Mouse (Mus musculus) small intestine, adult 2 months (tissue): Measurements from ENCODE around the gene Gm12216. TPM values are rescaled to one million over a fixed set of nuclear protein-coding genes. Genes with fewer than 3 reads are reported as not detected.

Experiments
- H3K27ac ChIP-seq: fragments of 200-500 bp; 2 replicates; pipeline ENCODE4 v1.5.1; 2012; ENCODE audit warnings: low read depth, low read length, control low read depth, inconsistent platforms; ENCODE audit not compliant: insufficient read depth
- H3K27me3 ChIP-seq: fragments of 200-500 bp; 2 replicates; pipeline ENCODE4 v1.6.1; 2012; ENCODE audit warnings: mild to moderate bottlenecking, moderate library complexity, low read length, inconsistent platforms; ENCODE audit not compliant: control insufficient read depth, insufficient read depth
- H3K36me3 ChIP-seq: fragments of 200-500 bp; 2 replicates; pipeline ENCODE4 v1.6.1; 2012; ENCODE audit warnings: mild to moderate bottlenecking, low read length, control low read depth, inconsistent platforms; ENCODE audit not compliant: control insufficient read depth, insufficient read depth
- H3K4me1 ChIP-seq: fragments of 200-500 bp; 2 replicates; pipeline ENCODE4 v1.6.1; 2012; ENCODE audit warnings: low read length, inconsistent platforms, mixed read lengths; ENCODE audit not compliant: control insufficient read depth, insufficient read depth, insufficient read length
- H3K4me3 ChIP-seq: fragments of 200-500 bp; 2 replicates; pipeline ENCODE4 v1.5.1; 2012; ENCODE audit warnings: low read depth, mild to moderate bottlenecking, control low read depth, inconsistent platforms, low read length, moderate library complexity
- CTCF ChIP-seq: fragments of 200-500 bp; IDR thresholded peaks from 2 replicates; pipeline ENCODE4 v1.5.1; 2012; ENCODE audit warnings: low read depth, mild to moderate bottlenecking, control low read depth, inconsistent platforms, low read length, moderate library complexity, mixed read lengths; ENCODE audit not compliant: insufficient replicate concordance, insufficient read length; ENCODE audit errors: extremely low read depth
- POLR2A ChIP-seq: fragments of 200-500 bp; IDR thresholded peaks from 2 replicates; pipeline ENCODE4 v1.6.1; 2012; ENCODE audit warnings: low read depth, mild to moderate bottlenecking, control low read depth, inconsistent platforms, low read length, moderate library complexity
- WGBS: fragments of 180-500 bp; shearing (Covaris S2); methylation state at CpG from one replicate; pipeline ENCODE4 v1.1.7; 2018; 5-methylcytosine and 5-hydroxymethylcytosine counted together
- polyA plus RNA-seq: library from polyadenylated mRNA; depleted of rRNA; stranded (reverse); fragments of >200 nt; gene quantifications from 2 replicates; pipeline ENCODE4 v1.2.3, GENCODE M21; 2012

Gene Gm12216
- polyA plus RNA-seq, 1 experiment: 12.4 TPM

DNA sequence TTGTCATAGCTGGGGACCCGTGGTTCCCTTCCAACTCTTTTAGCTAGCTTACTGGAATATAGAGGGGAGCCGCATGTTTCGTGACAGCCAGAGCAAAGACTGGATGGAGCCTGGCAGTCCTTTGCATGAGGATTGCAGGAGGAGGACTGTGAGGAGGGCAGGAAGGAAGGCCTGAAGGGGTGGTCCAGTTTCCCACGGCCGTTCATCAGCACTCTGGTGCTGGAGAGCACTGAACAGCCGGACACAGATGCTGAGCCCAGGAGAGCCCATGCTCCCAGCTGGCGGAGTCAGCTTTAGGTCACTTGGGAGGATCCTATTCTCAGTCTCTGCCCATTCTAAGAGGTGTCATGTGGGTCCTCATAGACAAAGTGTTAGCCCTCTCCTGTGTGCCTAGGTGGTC is 77.1 kb downstream of the Gm12216 start:
- no peak overlapping the region for H3K4me3 ChIP-seq
- no peak for TF ChIP-seq CTCF
- TF ChIP-seq POLR2A: no peak
- peaks cover 34% of the 10 kb centered on the region; the same call in 1 of the 2 replicates for H3K4me1 ChIP-seq
- 79% methylated on average over 7 of the region's 7 CpGs for WGBS
- H3K27ac ChIP-seq: peak overlapping the region; percentile 45
- H3K27me3 ChIP-seq: no peaks in the 10 kb centered on the region
- H3K36me3 ChIP-seq: peaks cover 31% of the 10 kb centered on the region

DNA sequence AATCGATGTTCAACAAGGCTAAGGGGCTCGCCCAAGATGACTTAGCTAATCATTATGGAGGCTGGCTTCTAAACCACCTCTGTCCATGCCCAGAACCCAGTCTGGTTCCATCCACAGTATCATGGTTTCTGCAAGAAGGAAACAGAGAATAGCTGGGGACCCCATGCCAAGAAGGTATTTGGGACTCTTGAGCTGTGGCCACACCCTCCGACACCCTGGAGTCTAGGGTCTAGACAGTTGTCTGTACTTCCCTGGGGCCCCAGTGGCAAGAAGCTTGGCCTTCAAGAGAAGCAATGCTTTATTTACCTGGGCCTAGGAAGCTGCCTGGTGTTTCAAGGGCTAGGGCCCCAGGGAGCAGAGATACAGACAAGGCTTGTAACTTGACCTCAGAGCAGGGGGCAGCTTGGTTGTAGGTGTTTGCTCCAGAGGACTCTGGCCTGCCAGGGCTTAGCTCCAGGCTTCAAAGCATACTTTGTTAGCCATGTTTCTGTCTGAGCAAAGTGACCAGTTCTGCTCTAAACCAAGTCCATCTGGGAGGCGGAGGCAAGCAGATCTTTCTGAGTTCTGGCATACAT is 77.8 kb downstream of the Gm12216 start:
- no peaks in the 10 kb centered on the region for H3K27me3 ChIP-seq
- H3K4me3 ChIP-seq: no peak overlapping the region
- peaks cover 38% of the 10 kb centered on the region for H3K36me3 ChIP-seq
- H3K27ac ChIP-seq: peak overlapping the region; percentile 45
- TF ChIP-seq CTCF (no peak), POLR2A (no peak)
- H3K4me1 ChIP-seq: peaks cover 34% of the 10 kb centered on the region; the same call in 1 of the 2 replicates
- WGBS: 79% methylated on average over 4 of the region's 4 CpGs

DNA sequence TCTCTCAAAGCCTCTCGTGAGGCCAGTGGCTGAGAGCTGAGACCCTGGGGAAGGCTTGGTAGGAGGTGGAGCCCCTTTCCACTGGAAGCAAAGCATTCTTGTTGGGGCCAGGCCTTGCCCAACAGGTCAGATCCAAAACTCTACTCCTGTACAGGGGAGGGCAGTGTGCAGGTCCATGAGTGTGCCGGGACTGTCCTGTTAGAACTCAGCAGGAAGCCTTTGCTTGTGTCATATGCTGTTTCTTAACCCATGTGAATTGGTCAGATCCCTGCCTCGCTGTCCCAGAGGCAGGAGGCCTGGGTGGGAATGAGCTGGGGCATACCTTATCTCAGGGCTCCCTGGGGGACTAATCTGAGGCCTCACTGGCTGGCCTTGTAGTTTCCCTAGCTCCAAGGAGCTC is 78.8 kb downstream of the Gm12216 start:
- peaks cover 48% of the 10 kb centered on the region for H3K36me3 ChIP-seq
- TF ChIP-seq CTCF (no peak), POLR2A (no peak)
- H3K4me1 ChIP-seq: peaks cover 36% of the 10 kb centered on the region; the same call in 1 of the 2 replicates
- no peak overlapping the region for H3K4me3 ChIP-seq
- 68% methylated on average over 3 of the region's 3 CpGs for WGBS
- H3K27ac ChIP-seq: peak overlapping the region; percentile 76
- H3K27me3 ChIP-seq: no peaks in the 10 kb centered on the region

DNA sequence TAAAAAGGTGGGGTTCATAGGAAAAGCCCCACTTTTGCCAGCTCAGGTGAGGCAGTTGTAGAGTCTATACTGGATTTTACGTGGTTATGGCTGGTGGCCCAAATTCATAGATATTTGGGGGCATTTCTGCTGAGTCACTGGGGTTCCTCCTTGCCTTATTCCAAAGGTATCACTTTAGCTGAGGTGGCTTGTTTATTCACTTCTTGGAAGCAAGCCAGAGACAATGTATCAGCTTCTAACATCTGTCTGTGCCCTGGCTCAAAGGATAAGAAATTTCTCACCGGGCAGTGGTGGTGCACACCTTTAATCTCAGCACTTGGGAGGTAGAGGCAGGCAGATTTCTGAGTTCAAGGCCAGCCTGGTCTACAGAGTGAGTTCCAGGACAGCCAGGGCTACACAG is 79.2 kb downstream of the Gm12216 start:
- 16% methylated on average over 2 of the region's 2 CpGs for WGBS

DNA sequence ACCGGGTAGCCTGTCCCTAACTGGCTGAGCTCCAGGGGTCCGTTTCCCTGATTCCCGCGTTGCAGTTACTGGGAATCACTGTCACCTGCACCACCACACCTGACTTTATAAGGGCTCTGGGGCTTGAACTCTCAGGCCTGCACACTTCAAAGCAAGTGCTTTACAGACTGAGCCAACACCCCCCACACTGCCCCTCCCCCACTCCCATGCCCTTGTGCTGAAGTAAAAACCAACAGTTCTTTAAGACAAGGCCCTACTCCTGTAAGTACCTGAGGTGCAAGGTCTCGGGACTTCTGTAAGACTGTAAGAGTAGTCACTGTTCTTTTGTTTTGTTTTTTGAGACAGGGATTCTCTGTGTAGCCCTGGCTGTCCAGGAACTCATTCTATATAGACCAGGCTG is 80.6 kb downstream of the Gm12216 start:
- no peak for TF ChIP-seq CTCF
- no peak for TF ChIP-seq POLR2A
- 0 out of 2 replicates have a peak overlapping the region, but pooled peaks have one; percentile 26 for H3K27ac ChIP-seq
- no peak overlapping the region for H3K4me3 ChIP-seq
- peaks cover 67% of the 10 kb centered on the region for H3K36me3 ChIP-seq
- H3K27me3 ChIP-seq: no peaks in the 10 kb centered on the region
- peaks cover 44% of the 10 kb centered on the region for H3K4me1 ChIP-seq
- 58% methylated on average over 5 of the region's 5 CpGs for WGBS

More for the DNA sequence above, 79.2 kb downstream of the Gm12216 start:
- Histone ChIP-seq H3K4me1 (peaks cover 40% of the 10 kb centered on the region), H3K36me3 (peaks cover 53% of the 10 kb centered on the region), H3K4me3 (no peak overlapping the region), H3K27me3 (no peaks in the 10 kb centered on the region), H3K27ac (peak overlapping the region; percentile 76)
- TF ChIP-seq POLR2A: no peak
- no peak for TF ChIP-seq CTCF

DNA sequence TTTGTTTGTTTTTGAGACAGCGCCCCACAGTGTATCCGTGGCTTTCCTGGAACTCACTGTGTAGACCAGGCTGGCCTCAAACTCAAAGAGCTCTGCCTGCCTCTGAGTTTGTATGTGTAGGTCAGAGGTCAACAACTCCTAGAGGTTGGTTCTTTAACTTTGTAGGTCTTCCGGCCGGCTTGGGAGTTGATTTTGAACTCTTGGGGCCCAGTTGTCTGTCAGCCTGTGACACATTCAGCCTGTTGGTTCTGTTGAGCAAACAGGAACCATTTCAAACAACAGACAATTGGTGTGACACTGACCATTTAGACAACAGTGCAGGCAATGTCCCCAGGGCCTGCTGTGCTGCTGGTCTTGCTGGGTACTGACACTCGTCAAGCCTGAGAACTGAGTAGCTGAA is 81.3 kb downstream of the Gm12216 start:
- Histone ChIP-seq H3K36me3 (peaks cover 73% of the 10 kb centered on the region), H3K27ac (peak overlapping the region; percentile 26; the same call in 1 of the 2 replicates)
- WGBS: 59% methylated on average over 5 of the region's 5 CpGs

DNA sequence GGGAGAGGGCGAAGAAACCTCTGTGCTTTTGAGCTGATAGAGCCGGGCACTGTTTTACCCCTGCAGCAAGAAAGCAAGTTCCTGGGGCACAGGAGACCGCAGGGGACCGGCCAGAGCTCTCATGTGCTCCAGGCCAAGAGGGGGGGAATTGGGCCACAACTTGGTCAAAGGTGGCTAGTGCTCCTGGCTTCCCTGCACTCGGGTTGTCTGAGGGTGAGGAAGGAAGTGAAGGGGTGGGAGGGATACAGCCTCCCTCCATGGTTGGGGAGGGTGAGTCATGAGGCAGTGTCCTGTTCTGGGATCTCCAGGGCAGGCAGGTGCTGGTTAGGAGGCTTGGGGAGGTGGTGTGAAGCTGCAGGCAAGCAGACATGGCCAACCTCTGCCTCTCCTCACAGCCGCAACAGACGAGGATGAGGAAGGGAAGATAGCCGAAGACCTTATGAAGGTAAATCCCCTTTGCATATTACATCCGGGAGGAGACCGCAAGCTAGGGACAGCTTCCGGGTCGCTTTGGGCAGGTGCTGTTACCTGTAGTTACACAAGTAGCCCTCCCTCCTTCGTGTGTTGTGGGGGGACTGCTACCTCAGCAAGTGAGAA is 84.3 kb downstream of the Gm12216 start:
- Histone ChIP-seq H3K36me3 (peaks cover 80% of the 10 kb centered on the region), H3K4me3 (peak overlapping the region; percentile 51), H3K4me1 (peaks cover 38% of the 10 kb centered on the region), H3K27me3 (no peaks in the 10 kb centered on the region), H3K27ac (peak overlapping the region; percentile 78)
- TF ChIP-seq POLR2A (no peak; the same call in 1 of the 2 replicates), CTCF (no peak)
- WGBS: 60% methylated on average over 13 of the region's 13 CpGs

More for the DNA sequence above, 81.3 kb downstream of the Gm12216 start:
- Histone ChIP-seq H3K4me1 (peaks cover 45% of the 10 kb centered on the region), H3K27me3 (no peaks in the 10 kb centered on the region), H3K4me3 (no peak overlapping the region)
- TF ChIP-seq CTCF: no peak
- TF ChIP-seq POLR2A: no peak
